Mouse (Mus musculus) neural tube, embryonic 10.5 days (tissue): ENCODE measurements around the gene Olfr1280.
"Not testable (repeated sequence)": the region's sequence is repeated elsewhere in the genome, so short reads cannot be mapped to it uniquely, and the experiment has no call there.

Source experiments
- DNase-seq: peaks from one replicate; pipeline ENCODE4 v3.0.0-alpha.2; 2017; ENCODE audit warnings: low spot score; ENCODE audit errors: extremely low spot score

The Olfr1280 gene

GRCm38 (mm10) chr2:111313717-111314116 lies at the start of gene Olfr1280:
Olfr1280 (plus strand) TSS chr2:111314017.
- no peak for DNase-seq

GRCm38 (mm10) chr2:111274006-111274405 lies 39.8 kb upstream of the Olfr1280 start, which contains the start of gene Olfr1277:
Olfr1277 (minus strand) TSS chr2:111274106.
- DNase-seq: no peak

- no peak for DNase-seq
Observed at GRCm38 (mm10) chr2:111289836-111290235, 24.0 kb upstream of the Olfr1280 start, which contains the start of gene Olfr1278. Olfr1278 (plus strand) TSS chr2:111290136.

GRCm38 (mm10) chr2:111298541-111298940 lies 15.3 kb upstream of the Olfr1280 start:
- no peak for DNase-seq

GRCm38 (mm10) chr2:111300374-111300773 lies 13.4 kb upstream of the Olfr1280 start, which contains the start of gene Olfr1279:
Olfr1279 (plus strand) TSS chr2:111300635.
- no peak for DNase-seq

GRCm38 (mm10) chr2:111326220-111326619 lies 12.4 kb downstream of the Olfr1280 start, which contains the start of gene Olfr1281:
Olfr1281 (plus strand) TSS chr2:111326520.
- no peak for DNase-seq

- DNase-seq: not testable (repeated sequence)
Observed at GRCm38 (mm10) chr2:111333721-111334120, 19.9 kb downstream of the Olfr1280 start.

- no peak for DNase-seq
Observed at GRCm38 (mm10) chr2:111335976-111336375, 22.2 kb downstream of the Olfr1280 start, which contains the start of gene Olfr1282. Olfr1282 (minus strand) TSS chr2:111336076.

- no peak for DNase-seq
Observed at GRCm38 (mm10) chr2:111366490-111366889, 52.7 kb downstream of the Olfr1280 start, which contains the start of gene Olfr1283. Olfr1283 (plus strand) TSS chr2:111366790.

- DNase-seq: no peak
Observed at GRCm38 (mm10) chr2:111375222-111375621, 61.4 kb downstream of the Olfr1280 start, which contains the start of gene Olfr1284. Olfr1284 (plus strand) TSS chr2:111375522.
